Mouse (Mus musculus) MN1 (cell line): Measurements from ENCODE around the gene Selenok.

Source experiments
- DNase-seq: peaks from one replicate; pipeline ENCODE4 v3.0.0-alpha.2; 2016; ENCODE audit warnings: low spot score

Gene Selenok

DNA sequence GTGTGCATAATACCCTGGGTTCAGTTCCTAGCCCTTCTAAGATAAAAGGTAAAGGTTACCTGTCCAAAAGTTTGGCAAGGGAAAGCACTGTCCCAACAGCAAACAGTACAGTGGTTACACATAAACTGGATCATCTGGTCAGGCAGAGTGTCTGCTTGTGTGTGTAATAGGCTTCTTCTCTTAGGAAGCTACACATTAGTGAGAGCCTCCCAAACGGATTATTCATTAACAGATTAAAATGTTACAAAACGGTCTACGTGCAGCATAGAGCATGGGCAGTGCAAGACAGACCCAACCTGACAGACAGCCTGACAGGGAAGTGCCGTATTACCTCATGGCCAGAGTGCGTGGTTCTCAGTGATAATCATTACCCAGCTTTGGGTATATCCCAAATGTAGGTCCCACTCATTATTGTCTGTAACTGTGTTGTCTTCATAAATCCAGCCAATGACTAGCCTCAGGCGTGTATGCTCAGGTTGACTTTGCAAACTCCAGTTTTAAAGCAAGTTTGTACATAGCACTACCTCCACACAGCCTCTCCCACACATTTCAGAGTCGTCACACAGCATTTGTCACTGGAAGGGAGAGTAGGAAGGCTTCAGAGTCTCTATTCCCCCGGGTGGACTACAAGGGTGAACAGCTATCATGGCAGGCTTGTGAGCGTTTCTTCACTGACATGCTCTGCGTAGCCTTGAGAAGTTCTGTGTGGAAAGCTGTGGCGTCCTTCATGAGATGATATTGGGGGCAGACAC is 28.1 kb downstream of the Selenok start:
- DNase-seq = no peak

DNA sequence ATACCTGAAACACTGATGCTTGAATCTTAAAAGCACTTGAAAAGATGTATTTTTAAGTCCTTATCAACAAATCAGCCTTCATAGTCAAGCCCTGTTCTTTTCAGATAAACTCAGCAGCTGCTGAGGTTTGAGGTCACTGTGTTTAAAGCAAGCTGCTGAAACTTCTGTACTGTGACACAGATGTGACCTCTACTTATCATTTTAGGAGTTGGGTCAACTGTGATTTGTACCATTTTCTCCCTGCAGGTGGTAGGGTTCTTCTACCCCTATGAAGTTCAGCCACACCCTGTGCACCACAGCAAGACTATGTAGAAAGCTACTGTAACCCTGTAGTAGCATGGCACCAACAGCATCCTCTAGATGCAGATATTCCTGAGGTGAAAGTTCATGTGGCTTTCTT is 29.2 kb downstream of the Selenok start:
- no peak for DNase-seq

DNA sequence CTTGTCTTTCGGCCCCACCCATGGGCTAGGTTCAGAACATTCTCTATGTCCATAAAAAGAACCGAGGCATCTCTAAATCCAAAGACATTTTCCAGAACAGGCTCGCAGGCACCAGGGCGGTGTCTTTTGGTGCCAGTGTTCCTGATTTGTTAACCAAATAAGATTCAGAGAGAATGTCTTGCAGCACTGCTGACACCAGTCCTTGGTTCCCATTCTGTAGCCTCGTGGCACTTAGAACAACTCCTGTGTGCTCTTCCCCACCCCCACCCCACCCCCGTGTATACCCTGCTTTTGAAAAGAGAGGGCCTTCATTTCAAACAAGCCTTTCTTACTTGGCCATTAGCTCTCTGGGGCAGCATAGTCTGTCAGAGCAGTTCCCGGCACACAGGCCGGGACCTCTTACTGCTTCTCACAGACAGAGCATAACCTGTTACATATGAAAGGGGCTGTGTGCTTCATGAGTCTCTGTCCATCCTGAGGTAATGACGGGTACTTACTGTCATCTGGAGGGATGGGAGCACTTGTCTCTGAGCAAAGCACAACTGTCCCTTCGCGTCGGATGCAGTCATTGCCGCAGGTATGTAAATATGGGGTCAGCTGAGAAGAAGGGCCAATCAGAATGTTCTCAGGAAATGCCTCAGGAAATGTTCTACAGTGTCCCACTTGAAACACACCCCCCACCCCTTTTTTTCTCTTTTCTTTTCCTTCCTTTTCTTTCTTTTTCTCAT is 30.8 kb downstream of the Selenok start:
- no peak for DNase-seq

DNA sequence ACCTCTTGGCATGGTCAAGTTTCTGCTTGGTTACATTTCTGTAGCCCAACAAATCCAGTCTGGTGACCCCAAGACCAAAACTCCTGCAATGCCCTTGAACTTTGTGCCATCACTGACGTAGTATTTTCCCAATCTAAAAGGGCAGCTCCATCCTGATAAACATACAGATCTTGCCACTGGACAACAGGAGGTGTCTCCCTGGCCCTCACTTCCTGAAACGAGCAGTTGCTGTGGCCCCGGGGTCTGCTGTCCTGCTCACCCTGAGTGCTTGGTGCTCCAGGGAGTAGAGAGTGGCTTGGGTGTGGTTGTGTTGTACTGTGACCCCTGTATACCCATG is 31.3 kb downstream of the Selenok start:
- no peak for DNase-seq

DNA sequence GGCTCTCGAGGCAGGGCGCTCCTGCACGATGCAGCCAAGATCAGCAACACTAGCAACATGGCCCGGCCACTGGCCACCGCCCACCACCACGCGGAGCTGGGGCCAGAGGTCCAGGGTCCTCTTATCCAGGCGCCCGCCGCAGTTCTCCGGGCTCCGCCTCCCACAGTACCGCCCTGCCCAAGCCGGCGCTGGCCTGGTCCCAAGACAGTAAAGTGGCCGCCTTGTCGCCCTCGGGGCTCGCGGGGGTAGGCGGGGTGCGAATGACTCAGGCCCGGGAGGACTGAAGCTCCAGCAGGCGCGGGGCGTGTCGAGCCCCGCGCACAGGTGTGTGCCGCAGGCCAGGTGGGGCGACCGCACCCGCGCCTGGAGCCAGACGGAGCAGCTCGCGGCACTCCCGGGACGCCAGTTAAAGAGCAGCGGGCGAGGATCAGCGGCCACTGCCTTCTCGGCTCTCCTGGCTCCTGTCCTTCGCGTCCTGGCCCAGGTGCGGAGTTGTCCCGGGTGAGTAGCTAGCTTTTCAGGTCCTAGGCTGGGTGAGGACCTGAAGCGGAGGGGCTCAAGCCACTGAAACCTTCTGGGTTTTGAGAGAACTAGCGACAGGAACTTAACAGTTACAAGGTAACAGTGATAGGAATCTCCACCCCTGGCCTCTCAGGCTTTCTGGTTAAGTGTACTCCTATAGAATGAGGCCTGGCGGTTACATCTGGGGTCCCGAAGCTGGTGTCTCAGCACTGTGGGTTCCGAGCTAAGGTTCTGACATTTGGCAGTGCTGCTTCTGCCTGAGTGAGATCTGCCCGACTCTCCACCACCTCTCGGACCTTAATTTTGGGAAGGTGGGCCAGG is 40.8 kb downstream of the Selenok start, which contains the start of the genes Il17rb and Chdh:
Il17rb (minus strand) TSS at position 164 of the 843 bp plus-strand sequence.
Chdh (plus strand) TSS at position 291 of the 843 bp plus-strand sequence.
- peak; percentile 70 for DNase-seq

DNA sequence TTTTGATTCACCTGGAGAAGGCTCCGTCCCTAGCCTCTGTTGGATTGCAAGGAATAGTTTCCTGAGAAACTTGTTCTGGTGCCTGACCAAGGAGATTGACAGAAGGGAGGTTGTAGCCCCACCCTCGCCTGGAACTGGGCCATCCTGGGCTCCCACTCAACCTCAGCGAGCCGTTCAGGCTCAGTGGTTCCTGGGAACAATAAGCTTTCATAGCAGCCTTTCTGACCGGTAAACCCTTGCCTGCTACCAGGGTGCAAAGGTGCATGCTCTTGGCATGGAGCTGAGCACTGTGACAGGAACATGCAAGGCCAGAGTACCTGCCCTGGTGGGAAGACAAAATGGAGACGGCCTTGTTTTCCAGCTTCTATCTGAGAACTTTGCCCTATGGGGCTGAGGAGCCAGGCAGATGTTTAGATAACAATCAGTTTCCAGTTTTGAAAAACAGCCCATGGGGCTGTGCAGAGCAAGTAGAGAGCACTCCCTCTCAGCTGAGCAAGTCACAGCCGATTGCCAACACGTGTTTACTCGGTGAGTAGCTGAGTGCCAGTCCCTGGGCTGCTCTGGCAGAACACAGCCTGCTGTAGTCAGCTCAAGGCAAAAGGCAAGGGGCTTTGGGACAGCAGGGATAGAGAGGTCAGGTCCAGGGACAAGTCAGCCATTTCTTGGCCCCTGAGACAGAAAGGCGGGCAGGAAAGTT is 41.9 kb downstream of the Selenok start:
- peak; percentile 56 for DNase-seq

DNA sequence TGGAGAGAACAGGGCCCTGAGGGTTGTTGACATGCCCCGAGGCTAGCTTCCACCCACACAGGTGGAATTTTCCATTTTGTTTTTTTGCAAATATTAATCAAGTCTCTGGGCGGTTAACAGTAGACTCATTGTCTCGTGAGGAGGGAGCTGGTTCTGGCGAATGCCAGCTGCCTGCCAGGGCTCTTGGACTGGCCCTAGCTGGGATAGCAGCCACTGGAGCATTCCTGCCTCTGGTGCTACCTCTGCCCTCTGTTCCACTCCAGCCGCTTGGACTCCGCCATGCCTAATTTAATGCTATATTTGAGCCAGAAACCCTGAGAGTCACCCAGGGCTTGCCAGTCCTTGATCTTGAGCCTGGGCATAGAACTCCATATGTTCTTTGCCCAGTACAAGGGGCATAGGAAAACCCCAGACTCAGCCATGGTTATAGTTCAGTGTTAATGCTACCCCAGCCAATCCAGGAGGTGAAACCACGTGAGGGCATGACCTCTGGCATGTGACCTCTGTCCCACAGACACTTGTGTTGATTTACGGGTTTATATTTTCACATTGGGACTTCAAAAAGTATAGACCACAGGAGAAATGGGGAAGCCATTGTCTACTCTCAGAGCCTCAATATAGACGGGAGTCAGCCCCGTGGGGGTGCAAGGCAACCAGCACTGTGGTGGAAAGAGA is 43.9 kb downstream of the Selenok start:
- DNase-seq = peak; percentile 62

DNA sequence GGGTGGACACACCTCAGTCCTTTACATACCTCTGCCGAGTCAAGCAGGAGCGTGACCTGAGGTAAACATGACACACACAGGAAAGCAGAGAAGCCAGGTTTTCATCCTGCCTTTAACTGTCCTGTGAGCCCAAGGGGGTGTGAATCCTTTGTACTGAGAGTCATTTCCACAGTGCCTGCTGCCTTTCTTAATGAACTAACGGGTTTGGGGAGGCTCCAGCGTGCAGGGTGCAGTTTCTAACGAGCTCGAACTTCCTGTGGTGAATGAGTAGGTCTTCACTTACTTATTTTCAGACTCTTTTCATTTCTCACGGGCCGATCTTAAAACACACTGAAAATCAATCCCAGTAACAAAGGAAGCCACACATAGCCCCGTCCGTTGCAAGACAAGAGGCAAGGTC is 46.4 kb downstream of the Selenok start:
- no peak for DNase-seq

DNA sequence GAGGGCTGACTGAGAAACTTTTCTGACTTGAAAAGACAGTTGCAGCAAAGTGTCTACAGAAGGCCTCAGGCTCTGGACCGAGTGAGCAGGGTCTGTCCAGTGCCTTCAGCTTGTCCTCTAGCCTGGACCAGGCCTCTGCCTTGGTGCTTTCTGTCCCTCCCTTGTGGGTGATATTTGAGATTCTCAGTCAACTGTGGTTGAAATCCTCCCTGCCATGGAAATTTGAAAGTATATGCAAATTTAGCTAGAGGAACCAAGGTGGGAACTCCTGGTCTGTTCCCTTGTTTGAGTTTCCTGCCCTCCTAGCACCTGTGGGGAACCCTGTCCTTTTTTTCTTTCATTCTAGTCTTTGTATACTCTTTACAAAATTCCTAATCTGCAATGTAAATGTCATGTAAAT is 46.9 kb downstream of the Selenok start:
- no peak for DNase-seq

DNA sequence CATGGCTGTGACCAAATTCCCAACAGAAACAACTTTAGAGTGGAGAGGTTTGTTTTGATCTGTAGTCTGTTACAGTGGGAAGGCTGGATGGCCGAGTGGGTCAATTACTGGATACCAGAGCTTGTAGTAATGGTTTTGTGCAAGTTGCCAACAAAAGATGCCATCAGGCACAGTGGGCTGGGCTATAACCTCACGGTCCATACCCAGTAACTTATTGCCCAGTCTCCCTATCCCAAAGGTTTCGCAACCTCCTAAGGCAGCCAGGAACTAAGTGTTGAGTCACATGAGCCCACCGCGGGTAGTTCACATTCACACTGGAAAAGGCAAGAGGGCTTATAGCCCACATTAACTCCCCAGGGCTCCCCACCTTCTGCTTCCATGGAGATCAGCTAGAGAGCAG is 48.6 kb downstream of the Selenok start:
- DNase-seq = no peak

DNA sequence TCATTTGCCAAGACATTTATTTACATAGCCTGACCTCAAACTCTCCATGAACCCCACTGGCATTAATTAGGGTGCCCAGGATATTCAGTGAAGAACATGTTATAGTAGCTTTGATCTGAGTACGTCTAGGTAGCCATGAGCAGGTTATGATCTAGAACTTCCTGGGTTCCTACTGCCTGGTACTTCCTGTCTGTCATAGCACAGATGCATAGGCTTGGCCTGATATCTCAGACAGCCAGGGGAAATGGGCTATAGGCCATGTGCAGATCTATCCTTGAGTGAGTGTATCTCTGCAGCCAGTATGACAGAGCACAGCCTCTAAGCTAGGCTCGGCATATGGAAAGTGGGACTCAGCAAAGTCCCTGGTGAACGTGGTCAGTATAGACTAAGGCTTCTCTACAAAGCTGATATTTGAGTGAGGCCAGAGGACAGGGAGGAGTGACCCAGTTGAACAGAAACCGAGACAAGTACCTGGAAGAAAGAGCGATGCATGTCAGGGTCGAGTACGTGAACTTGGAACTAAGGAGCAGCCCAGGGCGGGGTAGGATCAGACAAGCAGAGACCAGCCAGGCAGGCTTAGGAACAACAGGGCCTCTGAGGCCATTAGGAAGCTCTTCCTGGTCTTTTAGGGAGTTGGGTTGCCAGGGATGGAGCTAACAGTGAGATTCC is 49.8 kb downstream of the Selenok start:
- no peak for DNase-seq

DNA sequence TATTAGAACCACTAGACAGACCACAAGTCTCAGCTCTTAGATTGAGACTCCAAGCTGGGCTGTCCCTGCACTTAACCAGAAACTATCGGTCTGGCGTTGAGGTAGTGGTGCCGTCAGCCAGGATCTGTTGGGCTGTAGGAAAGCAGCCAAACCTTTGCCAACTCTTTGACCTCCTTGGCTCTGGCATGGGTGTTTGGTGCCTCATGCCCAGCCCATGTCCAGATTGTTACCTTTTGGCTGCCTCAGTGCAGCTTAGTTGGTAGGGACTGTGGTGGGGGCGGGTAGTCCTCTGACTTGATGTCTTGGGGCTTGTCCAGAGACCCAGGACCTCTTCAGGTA is 50.3 kb downstream of the Selenok start:
- DNase-seq = no peak

DNA sequence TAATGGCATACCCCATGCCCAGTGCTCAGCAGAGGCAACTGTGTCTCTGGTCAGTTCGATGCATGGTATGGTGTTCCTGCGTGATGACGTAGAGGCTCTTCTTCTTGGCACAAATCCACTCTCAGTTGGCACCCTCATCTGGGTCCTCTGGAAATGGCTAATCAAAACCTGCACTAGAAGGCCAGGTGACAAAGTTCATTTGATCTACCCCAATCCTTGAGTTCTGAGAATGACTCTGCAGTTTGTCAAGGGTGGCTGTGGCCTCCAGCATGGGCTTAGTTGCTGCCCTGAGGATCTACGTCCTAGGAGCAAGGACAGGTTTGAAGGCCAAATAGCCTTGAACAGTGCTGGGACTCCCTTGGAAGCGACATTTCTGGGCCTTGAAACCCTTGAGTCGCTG is 50.7 kb downstream of the Selenok start:
- no peak for DNase-seq

DNA sequence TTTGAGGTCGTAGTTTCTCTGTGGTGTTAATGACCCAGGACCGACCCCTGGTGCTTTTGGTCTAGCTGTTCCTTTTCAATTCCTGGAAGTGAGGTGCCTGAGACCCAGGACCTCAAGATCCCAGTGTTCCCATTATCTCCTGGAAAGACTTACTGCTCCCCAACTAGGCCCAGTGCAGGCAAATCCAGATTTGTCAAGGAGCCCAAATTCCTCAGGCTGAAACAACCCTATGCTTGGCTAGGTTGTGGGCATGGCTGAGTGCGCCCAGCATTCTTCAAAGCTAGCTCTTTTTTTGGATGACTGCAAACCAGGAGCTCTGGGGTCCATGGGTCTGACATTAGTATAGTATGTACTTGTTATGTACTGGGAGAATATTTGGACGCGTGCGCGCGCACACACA is 51.3 kb downstream of the Selenok start:
- no peak for DNase-seq

DNA sequence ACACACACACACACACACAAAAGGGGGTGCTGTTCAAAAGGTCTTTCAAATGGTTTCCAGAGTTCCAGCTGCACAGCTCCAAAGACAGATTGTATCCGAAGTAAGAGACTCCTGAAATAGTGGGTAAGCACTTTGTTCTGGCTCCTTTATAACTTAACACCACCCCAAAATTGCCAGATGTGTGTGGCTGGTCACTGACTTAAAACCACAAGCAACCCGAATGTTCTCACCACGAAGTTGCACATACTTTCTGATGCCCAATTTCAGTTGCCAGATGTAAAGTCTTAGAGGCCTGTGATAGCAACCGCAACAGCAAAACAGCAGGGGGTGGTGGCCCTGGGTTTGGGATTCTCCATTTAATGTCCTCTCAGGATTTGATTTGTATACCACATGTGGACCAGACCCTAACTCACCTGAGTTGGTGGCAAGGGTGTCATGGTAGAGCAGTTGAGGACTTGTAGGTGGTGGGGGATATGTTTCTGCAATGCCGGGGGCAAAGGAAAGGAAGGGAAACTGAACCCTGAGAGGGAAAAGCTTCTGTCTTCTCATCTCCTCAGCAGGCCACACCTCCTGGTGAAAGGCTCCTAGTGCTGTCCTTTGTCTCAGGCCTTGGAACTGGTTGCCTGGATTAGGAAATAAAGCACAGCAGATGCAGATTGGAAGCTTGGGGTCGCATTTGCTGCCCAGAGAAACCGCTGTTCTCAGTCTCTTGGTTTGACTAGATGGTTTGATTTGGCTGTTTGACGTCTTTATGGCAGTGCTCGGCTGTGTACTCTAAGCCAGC is 51.9 kb downstream of the Selenok start:
- DNase-seq = no peak

DNA sequence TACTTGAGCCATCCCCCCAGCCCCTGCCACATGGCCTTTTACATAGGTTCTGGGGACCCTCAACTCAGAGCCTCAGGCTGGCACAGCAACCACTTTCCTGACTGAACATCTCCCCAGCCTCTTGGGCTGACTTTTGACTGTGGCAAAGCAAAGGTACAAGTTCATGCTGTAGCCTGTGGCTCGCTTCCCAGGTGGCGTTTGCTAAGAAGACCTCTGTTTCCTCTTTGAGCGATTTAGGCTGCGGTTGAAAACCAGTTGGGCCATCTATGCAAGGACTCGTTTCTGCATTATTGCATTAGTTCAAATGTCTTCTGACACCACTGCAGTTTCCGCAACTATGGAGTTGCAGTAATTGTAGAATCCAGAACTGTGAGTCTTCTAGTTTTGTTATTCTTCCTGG is 54.4 kb downstream of the Selenok start:
- no peak for DNase-seq

DNA sequence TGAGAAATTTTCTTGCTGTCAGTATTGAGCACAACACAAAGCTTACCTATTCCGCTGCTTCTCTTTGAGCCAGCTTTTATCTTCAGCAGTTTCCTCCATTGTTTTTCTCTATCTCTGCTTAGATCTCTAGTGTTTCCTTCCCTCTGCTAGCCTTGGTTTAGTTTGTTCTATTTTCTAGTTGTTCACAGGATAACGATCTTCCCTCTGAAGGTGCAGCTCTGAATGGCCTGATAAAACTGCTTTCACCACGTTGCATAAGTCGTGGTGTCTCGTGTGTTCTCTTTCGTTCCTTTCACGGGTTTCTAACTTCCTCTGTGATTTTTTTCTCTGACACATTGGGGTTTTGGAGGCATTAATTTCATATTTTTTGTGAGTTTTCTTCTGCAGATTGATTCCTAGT is 56.3 kb downstream of the Selenok start:
- peak; percentile 55 for DNase-seq
